Mouse (Mus musculus) naive thymus-derived CD4-positive, alpha-beta T cell, adult 2 months (primary cell): Measurements from ENCODE around the gene Clmn.
A peak's percentile ranks its signal among the peaks of the same experiment; 100 is the strongest.

Experiments
- DNase-seq: peaks from one replicate; pipeline ENCODE4 v3.0.0-alpha.2; 2011; ENCODE audit warnings: low read depth

The Clmn gene

GRCm38 (mm10) chr12:104864439-104865165, at the start of gene Clmn:
TSS of gene Clmn (minus strand) at chr12:104865076.
- DNase-seq = no peak

- DNase-seq = no peak
Observed at GRCm38 (mm10) chr12:104912990-104913389, 48.1 kb upstream of the Clmn start.

- DNase-seq = no peak
Observed at GRCm38 (mm10) chr12:104912281-104912933, 47.5 kb upstream of the Clmn start.

GRCm38 (mm10) chr12:104909750-104910149, 44.9 kb upstream of the Clmn start:
- no peak for DNase-seq

GRCm38 (mm10) chr12:104908986-104909385, 44.1 kb upstream of the Clmn start:
- no peak for DNase-seq

- no peak for DNase-seq
Observed at GRCm38 (mm10) chr12:104908024-104908781, 43.3 kb upstream of the Clmn start.

- peak; percentile 5 for DNase-seq
Observed at GRCm38 (mm10) chr12:104907133-104907532, 42.3 kb upstream of the Clmn start.

GRCm38 (mm10) chr12:104904138-104904537, 39.3 kb upstream of the Clmn start:
- DNase-seq = no peak

- DNase-seq = no peak
Observed at GRCm38 (mm10) chr12:104902392-104903053, 37.6 kb upstream of the Clmn start.

- DNase-seq = no peak
Observed at GRCm38 (mm10) chr12:104901320-104901719, 36.4 kb upstream of the Clmn start.

GRCm38 (mm10) chr12:104899835-104900234, 35.0 kb upstream of the Clmn start:
- DNase-seq = no peak

GRCm38 (mm10) chr12:104899161-104899560, 34.3 kb upstream of the Clmn start:
- DNase-seq = no peak

GRCm38 (mm10) chr12:104898718-104899117, 33.8 kb upstream of the Clmn start:
- DNase-seq = peak; percentile 5

- no peak for DNase-seq
Observed at GRCm38 (mm10) chr12:104897051-104897618, 32.3 kb upstream of the Clmn start.

- DNase-seq = no peak
Observed at GRCm38 (mm10) chr12:104896640-104897039, 31.8 kb upstream of the Clmn start.

GRCm38 (mm10) chr12:104892245-104892644, 27.4 kb upstream of the Clmn start:
- DNase-seq = no peak

GRCm38 (mm10) chr12:104890066-104890465, 25.2 kb upstream of the Clmn start:
- DNase-seq = no peak

- no peak for DNase-seq
Observed at GRCm38 (mm10) chr12:104886104-104886503, 21.2 kb upstream of the Clmn start.

- no peak for DNase-seq
Observed at GRCm38 (mm10) chr12:104882533-104882932, 17.7 kb upstream of the Clmn start.

GRCm38 (mm10) chr12:104882061-104882460, 17.2 kb upstream of the Clmn start:
- no peak for DNase-seq

GRCm38 (mm10) chr12:104881518-104882060, 16.7 kb upstream of the Clmn start:
- DNase-seq = no peak

GRCm38 (mm10) chr12:104880367-104880766, 15.5 kb upstream of the Clmn start:
- DNase-seq = no peak
